Comparison of ENCODE assay signal across 7 mouse cellular contexts in genomic region chr7:81992131-81993061, GRCm38 (mm10). TPM values are rescaled to one million over a fixed set of nuclear protein-coding genes. Genes with fewer than 3 reads are reported as not detected.
DNase-seq lines count a peak whose midpoint lies in the region; ATAC-seq and TF ChIP-seq lines count a peak whose summit lies in the region.

Gene Bnc1, minus strand, starts transcription at chr7:81992292.

- TF ChIP-seq EP300 in liver, postnatal 0 days (IDR thresholded peaks at IDR 0.05; ENCODE audit: low read depth): no peak

- peak within 1 kb of the TSS; percentile 45 for H3K9ac ChIP-seq in hindbrain, embryonic 11.5 days (ENCODE audit: low read depth, low read length)
- no peak within 1 kb of the TSS for H3K9ac ChIP-seq in liver, postnatal 0 days (replicated peaks)

- no peaks in the 10 kb centered on the region for H3K9me3 ChIP-seq in megakaryocyte, embryonic 14.5 days
- H3K9me3 ChIP-seq in hindbrain, embryonic 11.5 days (ENCODE audit: control insufficient read depth, low read length): no peaks in the 10 kb centered on the region
- no peaks in the 10 kb centered on the region for H3K9me3 ChIP-seq in liver, postnatal 0 days (ENCODE audit: low read length)

- no peak for ATAC-seq in megakaryocyte, adult 5-6 weeks (ENCODE audit: poor library complexity, severe bottlenecking)
- ATAC-seq in hindbrain, embryonic 11.5 days (ENCODE audit: low FRiP score): peak; percentile 63
- ATAC-seq in liver, postnatal 0 days: no peak

- TF ChIP-seq POLR2A in cerebellum, adult 2 months (IDR thresholded peaks at IDR 0.05; ENCODE audit: borderline replicate concordance, insufficient read depth, low read length): no peak

- under 1% methylated on average over 89 of the region's 105 CpGs for WGBS in hindbrain, embryonic 11.5 days
- WGBS in liver, postnatal 0 days (ENCODE audit: insufficient replicate concordance): 2% methylated on average over 74 of the region's 105 CpGs
- WGBS in cerebellum, adult 2 months: 3% methylated on average over 91 of the region's 105 CpGs

- H3K4me3 ChIP-seq in megakaryocyte, embryonic 14.5 days (replicated peaks): peak within 1 kb of the TSS; percentile 73
- H3K4me3 ChIP-seq in hindbrain, embryonic 11.5 days (ENCODE audit: low read depth, low read length): peak within 1 kb of the TSS; percentile 48
- peak within 1 kb of the TSS; percentile 37 for H3K4me3 ChIP-seq in liver, postnatal 0 days (ENCODE audit: low read depth, low read length)
- no peak within 1 kb of the TSS for H3K4me3 ChIP-seq in cerebellum, adult 2 months (replicated peaks; ENCODE audit: insufficient read depth, low read depth, low read length)

- peak; percentile 68 for DNase-seq in embryo, embryonic 11 days
- DNase-seq in hindbrain, embryonic 11.5 days (ENCODE audit: low spot score): peak; percentile 58
- DNase-seq in liver, postnatal 0 days: no peak
- DNase-seq in urinary bladder, postnatal 14 days (ENCODE audit: low spot score): peak; percentile 33
- no peak for DNase-seq in cerebellum, adult 2 months

- H3K4me2 ChIP-seq in hindbrain, embryonic 11.5 days (replicated peaks; ENCODE audit: low read depth, low read length): peak within 1 kb of the TSS; percentile 92
- H3K4me2 ChIP-seq in liver, postnatal 0 days (ENCODE audit: low read depth, low read length): peak within 1 kb of the TSS; percentile 65

- TF ChIP-seq CTCF in liver, postnatal 0 days (IDR thresholded peaks at IDR 0.05; ENCODE audit: low read depth): no peak
- no peak for TF ChIP-seq CTCF in cerebellum, adult 2 months (IDR thresholded peaks at IDR 0.05; ENCODE audit: borderline replicate concordance, insufficient read depth, low read depth, low read length)

- H3K27ac ChIP-seq in hindbrain, embryonic 11.5 days (ENCODE audit: low read depth, low read length): no peak within 1 kb of the TSS
- H3K27ac ChIP-seq in liver, postnatal 0 days (ENCODE audit: low read depth): no peak within 1 kb of the TSS
- no peak within 1 kb of the TSS for H3K27ac ChIP-seq in cerebellum, adult 2 months (ENCODE audit: insufficient read depth, low read length)

- no peaks in the 10 kb centered on the region for H3K36me3 ChIP-seq in megakaryocyte, embryonic 14.5 days (replicated peaks; ENCODE audit: low read length)
- no peaks in the 10 kb centered on the region for H3K36me3 ChIP-seq in hindbrain, embryonic 11.5 days (ENCODE audit: control insufficient read depth, insufficient read depth, low read length)
- no peaks in the 10 kb centered on the region for H3K36me3 ChIP-seq in liver, postnatal 0 days (replicated peaks; ENCODE audit: insufficient read depth, low read length)

- peaks cover 84% of the 10 kb centered on the region for H3K27me3 ChIP-seq in megakaryocyte, embryonic 14.5 days (replicated peaks)
- peaks cover 53% of the 10 kb centered on the region for H3K27me3 ChIP-seq in hindbrain, embryonic 11.5 days (ENCODE audit: control insufficient read depth, insufficient read depth, low read length)
- peaks cover 88% of the 10 kb centered on the region for H3K27me3 ChIP-seq in liver, postnatal 0 days (ENCODE audit: insufficient read depth, low read length)
- peaks cover 8% of the 10 kb centered on the region; the same call in 1 of the 2 replicates for H3K27me3 ChIP-seq in cerebellum, adult 2 months (ENCODE audit: control insufficient read depth, insufficient read depth, low read length)

- H3K4me1 ChIP-seq in megakaryocyte, embryonic 14.5 days: peaks cover 13% of the 10 kb centered on the region
- peaks cover 6% of the 10 kb centered on the region; the same call in 1 of the 2 replicates for H3K4me1 ChIP-seq in hindbrain, embryonic 11.5 days (replicated peaks; ENCODE audit: control insufficient read depth, insufficient read depth, low read length)
- peaks cover 9% of the 10 kb centered on the region; the same call in 1 of the 2 replicates for H3K4me1 ChIP-seq in liver, postnatal 0 days (ENCODE audit: insufficient read depth)
- no peaks in the 10 kb centered on the region for H3K4me1 ChIP-seq in cerebellum, adult 2 months (ENCODE audit: control insufficient read depth, insufficient read depth, low read length)

RNA-seq across cellular contexts. Expression of gene Bnc1, which starts in this region (rescaled TPM):
- polyA plus RNA-seq in megakaryocyte, embryonic 14.5 days (2012; ENCODE audit: insufficient read depth, low replicate concordance): not detected in 2 replicates
- not detected in 2 replicates for total RNA-seq in megakaryocyte, adult 5-6 weeks (2015)
- total RNA-seq in megakaryocyte, adult 5-6 weeks (2017): not detected in 2 replicates
- polyA plus RNA-seq in hindbrain, embryonic 11.5 days (2014; fragmentation: Nextera tagmentation; extraction: Ambion mirVana): 0.59 and 0.81 TPM in 2 replicates
- polyA plus RNA-seq in liver, postnatal 0 days (2015; fragmentation: Nextera tagmentation; extraction: Ambion mirVana): 0.26 and 0.38 TPM in 2 replicates
- not detected in 2 replicates for polyA plus RNA-seq in cerebellum, adult 2 months (2012; rRNA removed)

Comparison
In these comparisons a context has a peak if more than half of its experiments do, and no peak if none do; other contexts are left out.
1. Peak in DNase-seq, ATAC-seq, H3K4me3 ChIP-seq, H3K9ac ChIP-seq and H3K4me2 ChIP-seq in hindbrain, embryonic 11.5 days; RNA of the gene not detected or under 1 TPM.
2. DNase-seq: peak in embryo, embryonic 11 days (single experiment) and urinary bladder, postnatal 14 days (single experiment); none in liver, postnatal 0 days (single experiment) and cerebellum, adult 2 months (0 of 2).